Mouse (Mus musculus) MEL-GATA-1-ER (cell line): ENCODE results near the gene Olfr666.
"Not testable (repeated sequence)": the region's sequence is repeated elsewhere in the genome, so short reads cannot be mapped to it uniquely, and the experiment has no call there.

ENCODE experiments used
- DNase-seq: peaks from one replicate; pipeline ENCODE4 v3.0.0-alpha.2; 2012; ENCODE audit warnings: low read depth; ENCODE audit errors: extremely low read depth

The Olfr666 gene

GRCm38 (mm10) chr7:104895852-104896251, at the start of gene Olfr666:
TSS of gene Olfr666 (minus strand) at chr7:104895952.
- no peak for DNase-seq

DNA sequence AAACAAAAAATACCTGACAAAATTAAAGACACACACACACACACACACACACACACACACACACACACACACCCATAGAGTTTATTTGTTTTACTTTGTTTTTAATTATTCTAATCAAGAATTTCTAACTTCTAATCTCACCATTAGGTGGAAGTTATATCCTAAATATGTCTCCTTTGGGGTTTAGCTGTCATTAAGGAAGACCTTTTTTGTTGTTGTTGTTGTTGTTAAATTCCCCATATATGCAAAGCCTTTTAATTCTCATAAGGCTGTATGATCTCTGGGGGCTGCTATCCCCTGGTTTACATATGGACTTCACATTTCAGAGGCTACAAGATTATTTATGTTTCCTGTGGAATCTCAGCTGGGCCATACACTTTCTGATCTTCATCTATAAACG, 38.2 kb upstream of the Olfr666 start, which contains the start of gene Olfr669:
Gene Olfr669 (plus strand): TSS at position 301 of the 400 bp plus-strand sequence.
- DNase-seq = no peak

DNA sequence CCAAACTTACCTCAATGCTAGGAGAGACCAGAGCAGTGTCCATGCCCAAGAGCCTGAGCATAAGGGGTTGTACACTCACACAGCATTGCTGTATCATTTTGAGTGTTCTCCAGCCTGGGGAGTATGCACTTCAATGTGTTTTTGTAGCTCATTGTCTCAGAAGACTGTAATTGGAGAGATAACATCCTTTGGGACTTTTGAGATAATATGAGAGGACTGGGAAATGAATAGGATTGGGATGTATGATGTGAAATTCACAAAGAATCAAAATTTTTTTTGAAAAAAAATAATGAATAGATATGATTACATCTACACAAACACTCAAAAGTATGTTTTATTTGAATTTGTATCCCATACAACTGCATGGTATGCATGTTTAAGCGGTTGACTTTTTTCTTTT, 32.2 kb upstream of the Olfr666 start, which contains the start of gene Olfr668:
Gene Olfr668 (minus strand): TSS at position 101 of the 400 bp plus-strand sequence.
- DNase-seq = no peak

- no peak for DNase-seq
Observed at GRCm38 (mm10) chr7:104921382-104921781, 25.6 kb upstream of the Olfr666 start, which contains the start of gene Olfr667. TSS of gene Olfr667 (minus strand) at chr7:104921482.

DNA sequence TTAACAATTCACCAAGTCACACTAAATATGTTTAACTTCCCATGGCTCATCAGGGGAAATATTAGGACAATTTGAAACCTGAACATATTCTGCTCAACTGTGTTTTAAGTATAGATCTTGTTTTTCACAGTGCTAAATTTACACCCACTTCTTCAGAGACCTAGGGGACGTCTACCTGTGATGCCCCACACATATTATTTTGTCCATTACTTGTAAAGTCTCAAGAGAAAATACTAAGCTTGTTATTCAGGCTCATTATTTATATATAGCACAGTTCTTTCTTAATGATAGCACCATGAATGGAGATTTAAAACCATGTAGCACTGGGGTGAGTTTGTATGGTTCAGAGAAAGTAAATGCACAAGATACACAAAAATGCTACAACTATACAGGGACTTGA, 18.0 kb downstream of the Olfr666 start, which contains the start of gene Olfr665:
Gene Olfr665 (plus strand): TSS at position 301 of the 400 bp plus-strand sequence.
- no peak for DNase-seq

GRCm38 (mm10) chr7:104861381-104861780, 34.4 kb downstream of the Olfr666 start:
- DNase-seq = no peak

- DNase-seq = no peak
Observed at GRCm38 (mm10) chr7:104857683-104858082, 38.1 kb downstream of the Olfr666 start.

- not testable (repeated sequence) for DNase-seq
Observed at GRCm38 (mm10) chr7:104856709-104857108, 39.0 kb downstream of the Olfr666 start, which contains the start of gene Usp17la. TSS of gene Usp17la (plus strand) at chr7:104857009.

DNA sequence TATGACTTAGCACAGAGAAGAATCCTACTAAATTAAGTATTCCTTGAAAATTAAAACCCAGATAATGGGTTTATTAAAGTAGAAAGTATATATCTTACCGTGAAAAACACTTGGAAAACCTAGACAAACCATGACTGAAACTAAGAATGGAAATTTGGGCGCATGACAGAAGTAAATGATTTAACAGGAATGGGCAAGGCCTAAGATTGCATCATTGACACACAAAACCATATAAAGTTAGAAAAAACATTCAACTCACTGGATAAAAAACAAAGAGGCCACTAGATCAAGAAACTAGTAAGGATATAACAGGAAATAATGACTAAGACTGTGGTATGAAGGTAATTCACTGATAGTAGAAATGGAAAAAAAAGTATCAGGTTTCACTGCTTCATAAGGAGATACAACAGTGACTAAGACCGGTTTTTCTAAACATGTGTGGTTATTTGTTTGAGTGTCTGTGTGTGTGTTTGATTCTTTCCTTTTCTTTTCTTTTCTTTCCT, 40.5 kb downstream of the Olfr666 start:
- no peak for DNase-seq

DNA sequence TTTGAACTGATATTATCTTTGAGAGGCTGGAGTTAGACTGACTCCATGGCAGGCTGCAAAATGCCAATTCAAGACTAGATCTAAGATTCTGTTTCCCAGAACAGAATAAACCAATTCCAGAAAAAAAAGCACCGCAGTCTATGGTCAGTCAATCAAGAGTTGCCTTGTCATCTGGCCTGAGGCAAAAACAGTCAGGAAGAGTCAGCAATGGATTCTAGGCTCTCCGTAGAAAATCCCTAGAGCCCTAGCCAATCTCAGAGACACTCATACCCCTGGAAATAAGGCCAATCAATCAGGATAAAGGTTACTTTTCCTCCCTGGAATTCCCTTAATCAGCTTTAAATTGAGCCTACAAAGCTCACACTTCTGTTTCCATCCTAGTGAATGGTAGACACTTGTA, 44.2 kb downstream of the Olfr666 start:
- DNase-seq = not testable (repeated sequence)

DNA sequence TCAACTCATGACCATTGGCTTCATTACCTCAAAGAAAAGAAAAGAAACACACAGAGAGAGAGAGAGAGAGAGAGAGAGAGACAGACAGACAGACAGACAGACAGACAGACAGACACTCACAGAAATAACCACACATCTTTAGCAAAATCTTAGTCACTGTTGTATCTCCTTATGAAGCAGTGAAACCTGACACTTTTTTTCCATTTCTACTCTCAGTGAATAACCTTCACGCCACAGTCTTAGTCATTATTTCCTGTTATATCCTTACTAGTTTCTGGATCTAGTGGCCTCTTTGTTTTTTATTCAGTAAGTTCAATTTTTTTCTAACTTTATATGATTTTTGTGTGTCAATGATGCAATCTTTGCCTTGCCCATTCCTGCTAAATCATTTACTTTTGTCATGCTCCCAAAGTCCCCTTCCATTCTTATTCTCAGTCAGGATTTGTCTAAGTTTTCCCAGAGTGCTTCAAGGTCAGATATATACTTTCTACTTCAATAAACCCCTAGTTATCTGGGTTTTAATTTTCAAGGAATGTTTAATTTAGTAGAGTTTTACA, 51.9 kb downstream of the Olfr666 start:
- no peak for DNase-seq

DNA sequence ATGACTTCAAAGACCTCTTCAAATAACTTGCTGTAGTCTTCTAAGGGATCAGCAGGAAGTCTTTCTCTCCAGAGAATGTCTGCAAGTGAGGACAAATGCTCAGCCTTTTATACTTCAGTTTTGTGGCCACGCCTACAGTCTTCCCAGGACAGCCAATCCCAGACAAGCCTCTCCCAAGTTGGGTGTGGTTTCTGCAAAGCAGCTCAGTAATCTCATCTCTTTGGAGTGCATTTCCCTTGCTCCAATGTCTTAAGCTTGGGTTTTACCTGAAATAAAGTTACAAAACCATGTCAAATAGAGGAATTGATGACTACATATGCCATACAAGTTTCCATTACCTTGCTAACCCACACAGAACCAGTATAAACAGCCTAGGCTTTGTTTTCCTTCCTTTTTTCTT, 53.2 kb downstream of the Olfr666 start, which contains the start of gene Usp17lb:
Gene Usp17lb (minus strand): TSS at position 101 of the 400 bp plus-strand sequence.
- no peak for DNase-seq
